Mouse (Mus musculus) ES-E14 (cell line): ENCODE data around the gene Usp21.

Source experiments
- MAFK ChIP-seq: IDR thresholded peaks from 2 replicates; pipeline ENCODE4 v1.6.1; 2014; ENCODE audit warnings: mild to moderate bottlenecking, low read depth, low read length, inconsistent platforms; ENCODE audit not compliant: insufficient read depth
- ZC3H11A ChIP-seq: IDR thresholded peaks from 2 replicates; pipeline ENCODE4 v1.6.1; 2012; ENCODE audit warnings: low read depth, mild to moderate bottlenecking, inconsistent platforms, low read length, borderline replicate concordance

DNA sequence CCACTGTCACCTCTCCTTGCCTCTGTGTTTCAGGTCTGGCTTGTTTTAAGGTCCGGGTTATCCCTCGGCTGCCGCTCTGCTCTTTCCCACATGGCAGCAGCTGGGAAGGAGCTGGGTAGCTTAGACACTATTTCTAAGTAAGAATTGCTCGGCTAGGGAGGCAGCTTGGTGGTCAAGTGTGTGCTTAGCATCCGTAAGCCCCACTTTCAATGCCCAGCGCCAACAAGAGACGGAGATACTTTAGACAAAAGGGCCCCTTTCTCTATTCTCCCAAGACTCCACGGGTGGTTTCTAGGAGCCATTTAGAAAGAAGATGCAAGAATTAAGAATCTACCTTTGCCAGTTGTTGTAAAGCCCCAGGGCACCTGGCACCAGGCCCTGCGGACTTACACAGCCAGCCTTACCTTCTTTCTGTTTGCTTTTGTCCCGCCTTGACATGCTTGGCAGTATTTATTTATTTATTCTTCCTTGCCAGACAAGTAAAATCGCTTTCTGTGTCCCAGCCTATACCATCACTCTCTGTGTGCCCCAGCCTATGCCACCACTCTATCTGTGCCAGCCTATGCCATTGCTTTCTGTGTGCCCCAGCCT is 12.6 kb downstream of the Usp21 start:
- no peak for TF ChIP-seq MAFK
- no peak for TF ChIP-seq ZC3H11A
